Mouse (Mus musculus) splenic B cell, adult 2 months (primary cell): ENCODE measurements around the gene Hoxa13.

Source experiments
- DNase-seq: peaks from one replicate; pipeline ENCODE4 v3.0.0-alpha.2; 2011; ENCODE audit warnings: low read depth, low spot score
- H3K27me3 ChIP-seq: 2 replicates; pipeline ENCODE4 v1.6.1; 2012; ENCODE audit warnings: mild to moderate bottlenecking, low read length, moderate library complexity, mixed read lengths; ENCODE audit not compliant: control insufficient read depth, poor library complexity, insufficient read depth, severe bottlenecking
- H3K36me3 ChIP-seq: 2 replicates; pipeline ENCODE4 v1.6.1; 2012; ENCODE audit warnings: mild to moderate bottlenecking, low read length, moderate library complexity, mixed read lengths; ENCODE audit not compliant: control insufficient read depth, poor library complexity, insufficient read depth, severe bottlenecking

Gene Hoxa13

GRCm38 (mm10) chr6:52220003-52220864, 40.4 kb downstream of the Hoxa13 start:
- no peaks in the 10 kb centered on the region for H3K36me3 ChIP-seq
- peaks cover 5% of the 10 kb centered on the region for H3K27me3 ChIP-seq
- no peak for DNase-seq

- peaks cover 5% of the 10 kb centered on the region for H3K27me3 ChIP-seq
- DNase-seq = no peak
- H3K36me3 ChIP-seq = no peaks in the 10 kb centered on the region
These were observed 41.3 kb downstream of the Hoxa13 start for GRCm38 (mm10) chr6:52219234-52219942.

GRCm38 (mm10) chr6:52218643-52219215, 42.0 kb downstream of the Hoxa13 start:
- DNase-seq = no peak
- H3K36me3 ChIP-seq = no peaks in the 10 kb centered on the region
- H3K27me3 ChIP-seq = peaks cover 5% of the 10 kb centered on the region

- no peak for DNase-seq
- no peaks in the 10 kb centered on the region for H3K36me3 ChIP-seq
- peaks cover 7% of the 10 kb centered on the region for H3K27me3 ChIP-seq
These were observed 42.6 kb downstream of the Hoxa13 start for GRCm38 (mm10) chr6:52217895-52218642.

GRCm38 (mm10) chr6:52217459-52217768, 43.3 kb downstream of the Hoxa13 start:
- peak; percentile 60 for DNase-seq
- Histone ChIP-seq H3K27me3 (peaks cover 4% of the 10 kb centered on the region), H3K36me3 (no peaks in the 10 kb centered on the region)

GRCm38 (mm10) chr6:52216691-52217458, 43.8 kb downstream of the Hoxa13 start:
- DNase-seq = no peak
- H3K27me3 ChIP-seq = peaks cover 4% of the 10 kb centered on the region
- H3K36me3 ChIP-seq = no peaks in the 10 kb centered on the region

- DNase-seq = no peak
- peaks cover 6% of the 10 kb centered on the region for H3K27me3 ChIP-seq
- H3K36me3 ChIP-seq = no peaks in the 10 kb centered on the region
These were observed 44.7 kb downstream of the Hoxa13 start for GRCm38 (mm10) chr6:52215771-52216535.

GRCm38 (mm10) chr6:52215070-52215469, 45.6 kb downstream of the Hoxa13 start:
- Histone ChIP-seq H3K27me3 (peaks cover 6% of the 10 kb centered on the region), H3K36me3 (no peaks in the 10 kb centered on the region)
- DNase-seq = no peak

GRCm38 (mm10) chr6:52214271-52214670, 46.4 kb downstream of the Hoxa13 start:
- DNase-seq = no peak
- Histone ChIP-seq H3K27me3 (peaks cover 6% of the 10 kb centered on the region), H3K36me3 (no peaks in the 10 kb centered on the region)

GRCm38 (mm10) chr6:52213119-52213986, 47.3 kb downstream of the Hoxa13 start, which contains the start of the genes Hoxa3 and Gm28308:
Gene Hoxa3 (minus strand): TSS chr6:52213336.
Gene Gm28308 (minus strand): TSS chr6:52213339.
- no peak for DNase-seq
- Histone ChIP-seq H3K36me3 (no peaks in the 10 kb centered on the region), H3K27me3 (peaks cover 6% of the 10 kb centered on the region)

- H3K27me3 ChIP-seq = peaks cover 4% of the 10 kb centered on the region
- no peak for DNase-seq
- H3K36me3 ChIP-seq = no peaks in the 10 kb centered on the region
These were observed 48.0 kb downstream of the Hoxa13 start for GRCm38 (mm10) chr6:52212556-52213118.

- H3K36me3 ChIP-seq = no peaks in the 10 kb centered on the region
- no peak for DNase-seq
- peaks cover 4% of the 10 kb centered on the region for H3K27me3 ChIP-seq
These were observed 48.7 kb downstream of the Hoxa13 start for GRCm38 (mm10) chr6:52211961-52212360.
